Mouse (Mus musculus) gonadal fat pad, adult 2 months (tissue): Measurements from ENCODE around the gene Tas2r143. TPM values are rescaled to one million over a fixed set of nuclear protein-coding genes. Genes with fewer than 3 reads are reported as not detected.

Experiments used
- DNase-seq: peaks from one replicate; pipeline ENCODE4 v3.0.0-alpha.2; 2012; ENCODE audit warnings: low read depth
- polyA plus RNA-seq: library from polyadenylated mRNA; depleted of rRNA; stranded (reverse); fragments of >200 nt; gene quantifications from 2 replicates; pipeline ENCODE4 v1.2.3, GENCODE M21; 2012

Gene Tas2r143
- polyA plus RNA-seq, 1 experiment, result 0.18 TPM

GRCm38 (mm10) chr6:42365215-42365614, 34.8 kb upstream of the Tas2r143 start:
- DNase-seq, result no peak

- no peak for DNase-seq
Observed at GRCm38 (mm10) chr6:42369870-42370269, 30.2 kb upstream of the Tas2r143 start.

GRCm38 (mm10) chr6:42370630-42371363, 29.2 kb upstream of the Tas2r143 start:
- DNase-seq, result no peak

DNA sequence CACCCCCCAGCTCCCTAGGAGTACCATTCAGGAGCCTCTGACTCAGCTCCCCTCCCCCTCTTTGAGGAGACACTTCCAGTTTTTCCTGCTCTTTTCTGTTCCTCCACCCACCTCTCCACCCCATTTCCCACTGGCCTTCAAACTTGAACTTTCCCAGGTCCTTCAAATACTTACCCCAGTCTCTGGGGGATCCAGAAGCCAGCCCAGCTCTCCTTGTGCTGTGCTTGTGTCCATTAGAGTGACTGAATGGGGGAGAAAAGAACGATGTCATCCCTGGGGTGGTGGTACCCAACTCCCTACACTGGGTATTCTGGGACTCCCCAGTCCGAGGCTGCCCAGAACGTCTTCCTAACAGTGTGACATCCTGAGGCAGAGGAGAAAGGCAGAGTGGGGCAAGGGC, 28.0 kb upstream of the Tas2r143 start:
- DNase-seq, result no peak

DNA sequence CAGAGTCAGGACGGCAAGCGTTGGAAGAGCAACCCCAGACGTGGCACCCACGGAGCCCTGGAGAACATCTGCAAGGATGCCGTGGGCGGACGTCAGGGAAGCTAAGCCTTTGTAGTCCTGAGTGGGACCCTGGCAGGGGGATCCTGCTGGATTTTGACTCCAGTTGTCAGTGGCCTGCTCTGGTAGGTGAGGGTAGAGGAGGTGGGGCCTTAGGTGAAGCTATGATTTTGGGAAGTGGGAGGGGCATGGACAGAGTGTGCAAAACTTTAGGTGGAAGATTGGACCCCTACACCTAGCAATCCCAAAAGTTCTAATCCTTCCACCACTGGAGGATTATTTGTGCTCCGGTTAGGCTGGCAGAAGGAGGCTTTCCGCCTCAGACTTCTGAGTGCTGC, 27.6 kb upstream of the Tas2r143 start:
- no peak for DNase-seq

DNA sequence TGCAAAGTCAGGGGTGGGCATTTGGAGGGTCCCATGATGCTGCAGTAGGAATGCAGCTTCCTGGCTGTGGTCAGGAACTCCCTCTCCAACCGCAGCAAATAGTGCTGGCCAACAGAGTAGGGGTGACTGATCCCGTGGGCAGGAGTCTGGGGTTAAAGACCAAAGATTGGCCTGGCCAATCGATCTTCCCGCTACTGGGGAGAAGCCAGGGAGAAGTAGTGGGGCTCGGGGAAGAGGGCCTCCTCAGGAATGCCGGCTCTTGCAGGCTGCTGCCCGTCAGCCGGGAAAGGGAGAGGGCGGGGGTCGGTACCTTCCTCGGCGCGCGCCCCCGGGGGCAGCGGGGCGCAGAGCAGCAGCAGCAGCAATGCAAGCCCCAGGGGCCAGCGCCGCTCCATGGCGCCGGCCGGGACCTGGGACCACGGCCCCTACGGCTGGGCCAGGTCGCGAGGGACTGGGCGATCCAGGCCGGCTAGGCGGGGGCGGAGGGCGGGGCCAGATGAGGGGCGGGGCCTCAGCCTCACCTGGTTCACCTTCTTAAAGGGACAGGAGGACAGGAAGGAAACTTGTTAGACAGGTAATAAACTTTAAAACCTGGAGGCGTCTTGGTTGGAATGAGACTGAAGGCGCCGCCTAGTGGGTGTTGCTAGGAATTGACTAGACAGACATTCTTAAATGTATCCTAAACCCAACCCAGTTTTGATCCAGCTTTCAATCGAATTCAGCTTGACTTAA, 27.1 kb upstream of the Tas2r143 start, which contains the start of gene Epha1:
TSS of gene Epha1 (minus strand) at position 453 of the 732 bp plus-strand sequence.
- DNase-seq, result peak; percentile 55

GRCm38 (mm10) chr6:42373669-42374430, 26.2 kb upstream of the Tas2r143 start:
- DNase-seq, result no peak

GRCm38 (mm10) chr6:42374701-42375100, 25.3 kb upstream of the Tas2r143 start:
- DNase-seq, result no peak

DNA sequence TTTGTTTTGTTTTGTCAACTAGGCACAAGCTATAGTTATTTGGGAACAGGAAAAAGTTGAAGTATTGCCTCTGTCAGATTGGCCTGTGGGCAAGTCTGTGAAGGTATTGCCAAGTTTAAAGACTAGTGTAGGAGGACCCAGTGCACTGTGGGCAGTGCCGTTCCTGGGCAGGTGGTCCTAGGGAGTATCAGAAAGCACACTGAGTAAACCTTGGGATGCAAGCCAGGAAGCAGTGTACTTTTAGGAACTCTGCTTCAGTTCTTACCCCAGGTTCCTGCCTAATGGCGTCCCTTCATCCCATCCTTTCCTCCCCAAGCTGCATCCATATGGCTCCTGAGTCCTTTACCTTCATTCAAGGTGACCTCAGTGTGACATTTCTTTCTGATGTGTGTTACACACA, 24.9 kb upstream of the Tas2r143 start:
- DNase-seq, result no peak

DNA sequence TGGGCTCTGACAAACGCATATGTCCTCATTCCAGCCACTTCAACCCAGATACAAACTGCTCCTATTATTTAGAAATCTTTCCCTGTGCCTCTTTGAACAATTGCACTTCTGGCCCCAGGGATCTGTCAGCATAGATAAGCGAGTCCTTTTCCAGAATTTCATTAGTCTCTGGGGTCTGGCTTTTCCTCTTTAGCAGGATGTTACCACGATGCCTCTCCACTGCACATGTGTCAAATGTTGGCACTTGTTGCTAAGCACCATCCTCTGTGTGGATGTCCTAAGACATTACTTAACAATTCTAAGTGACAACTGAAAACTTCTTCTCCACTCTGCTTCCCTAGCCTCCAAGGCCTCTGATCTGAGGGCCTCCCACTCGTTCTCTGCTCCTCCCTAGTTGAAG, 24.0 kb upstream of the Tas2r143 start:
- DNase-seq, result no peak

DNA sequence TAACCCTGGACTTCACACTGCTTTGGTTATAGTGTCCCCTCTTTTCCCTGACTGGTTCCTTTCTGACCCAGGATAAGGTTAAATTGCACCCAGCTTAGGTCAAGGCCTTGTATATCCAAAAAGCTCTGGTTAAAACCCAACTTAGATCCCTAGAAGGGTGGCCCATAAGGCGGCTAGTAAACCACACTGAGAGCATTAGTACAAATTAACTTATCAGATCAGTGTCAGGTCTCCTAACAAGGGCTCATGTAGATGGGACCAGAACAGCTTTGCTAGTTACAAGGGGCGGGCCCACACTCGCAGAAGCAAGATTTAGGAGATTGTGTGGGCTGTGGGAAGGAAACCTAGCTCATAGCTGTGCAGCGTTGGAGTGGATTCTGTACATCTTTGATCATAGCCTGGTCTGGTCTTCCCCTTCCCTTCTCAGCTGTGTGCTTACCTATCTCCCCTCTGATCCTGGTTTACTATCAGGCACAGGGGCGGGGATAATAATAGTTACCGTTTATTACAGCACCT, 23.5 kb upstream of the Tas2r143 start:
- no peak for DNase-seq

DNA sequence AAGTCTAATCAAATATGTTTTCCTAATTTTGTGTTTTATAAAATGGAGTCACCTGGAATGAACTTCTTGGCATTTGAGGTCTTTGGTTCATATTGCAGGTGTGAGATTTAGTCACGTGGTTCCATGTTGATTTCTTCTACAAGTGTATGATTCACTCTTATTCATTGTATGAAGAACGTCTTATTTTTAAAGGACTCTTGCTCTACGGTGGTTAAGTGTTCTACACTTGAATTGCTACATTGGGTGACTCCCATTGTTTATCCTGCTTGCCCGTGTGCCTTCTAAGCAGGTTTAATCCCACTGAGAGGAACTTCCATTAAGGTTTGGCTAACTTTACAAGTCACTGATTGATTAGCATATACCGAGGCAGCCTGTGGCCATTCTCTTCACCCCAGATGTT, 22.8 kb upstream of the Tas2r143 start:
- no peak for DNase-seq

GRCm38 (mm10) chr6:42379551-42379950, 20.5 kb upstream of the Tas2r143 start:
- DNase-seq, result no peak

- DNase-seq, result no peak
Observed at GRCm38 (mm10) chr6:42380416-42381144, 19.5 kb upstream of the Tas2r143 start.

GRCm38 (mm10) chr6:42381221-42381620, 18.8 kb upstream of the Tas2r143 start:
- DNase-seq, result no peak

DNA sequence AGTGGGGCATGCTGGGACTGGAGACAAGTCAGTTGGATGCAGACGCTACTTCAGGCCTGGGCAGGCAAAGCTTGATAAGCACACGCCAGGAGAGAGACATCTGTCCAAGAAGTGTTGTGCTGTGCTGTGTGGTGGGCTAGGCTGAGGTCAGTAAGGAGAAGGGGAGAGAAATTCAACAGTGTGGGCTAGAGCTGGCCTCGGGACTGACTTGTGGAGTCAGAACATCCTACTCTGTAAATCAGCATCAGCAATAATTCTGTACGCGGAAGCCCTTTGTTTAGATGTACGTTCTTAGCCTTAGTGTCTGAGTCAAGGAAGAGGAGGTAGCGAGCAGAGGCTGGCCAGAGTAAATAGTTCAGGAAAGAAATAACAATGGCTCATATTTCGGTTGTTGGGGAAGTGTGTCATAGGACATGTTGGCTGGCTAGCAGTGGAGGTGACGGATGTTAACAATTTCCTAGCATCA, 18.1 kb upstream of the Tas2r143 start:
- no peak for DNase-seq

DNA sequence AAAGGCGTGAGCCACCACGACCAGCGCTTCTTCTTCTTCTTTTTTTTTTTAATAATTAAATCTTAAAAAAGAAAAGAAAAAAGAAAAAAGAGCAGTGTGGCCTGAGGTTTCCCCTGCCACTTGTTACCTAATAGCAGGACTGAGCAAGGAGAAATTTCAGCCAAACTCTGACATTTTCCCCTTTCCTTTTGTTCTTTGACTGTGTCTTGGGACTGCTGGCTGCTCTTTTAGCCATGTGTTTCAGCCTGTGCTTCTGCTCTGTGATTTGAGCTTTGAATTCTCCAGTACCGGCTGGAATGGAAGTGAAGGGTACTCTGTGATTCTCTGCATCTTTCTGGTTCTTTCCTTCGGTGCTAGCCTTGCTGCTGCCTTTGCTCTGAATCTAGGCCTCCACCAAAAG, 16.7 kb upstream of the Tas2r143 start:
- no peak for DNase-seq

GRCm38 (mm10) chr6:42385635-42386034, 14.4 kb upstream of the Tas2r143 start:
- no peak for DNase-seq

DNA sequence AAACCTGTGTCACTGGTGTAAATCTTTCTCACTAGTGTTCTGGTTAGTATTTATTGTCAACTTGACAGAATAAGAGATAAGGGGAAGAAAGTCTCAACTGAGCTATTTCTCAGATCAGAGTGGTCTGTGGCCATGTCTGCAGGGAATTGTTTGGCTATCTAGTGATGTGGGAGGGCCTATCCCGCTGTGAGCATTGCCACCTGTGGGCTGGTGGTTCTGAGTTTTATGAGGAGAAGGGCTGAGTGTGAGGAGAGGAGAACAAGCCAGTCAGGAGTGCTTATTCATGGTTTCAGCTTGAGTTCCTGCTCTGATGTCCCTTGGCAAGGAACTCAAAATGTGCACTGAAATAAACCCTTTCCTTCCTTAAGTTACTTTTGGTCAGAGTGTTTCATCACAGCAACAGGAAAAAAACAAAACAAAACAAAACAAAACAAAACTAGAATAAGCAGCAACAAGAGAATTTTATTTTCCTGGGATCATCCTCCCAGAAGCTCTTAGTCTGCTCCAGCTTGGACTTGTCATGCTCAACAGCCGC, 8.2 kb upstream of the Tas2r143 start:
- no peak for DNase-seq

DNA sequence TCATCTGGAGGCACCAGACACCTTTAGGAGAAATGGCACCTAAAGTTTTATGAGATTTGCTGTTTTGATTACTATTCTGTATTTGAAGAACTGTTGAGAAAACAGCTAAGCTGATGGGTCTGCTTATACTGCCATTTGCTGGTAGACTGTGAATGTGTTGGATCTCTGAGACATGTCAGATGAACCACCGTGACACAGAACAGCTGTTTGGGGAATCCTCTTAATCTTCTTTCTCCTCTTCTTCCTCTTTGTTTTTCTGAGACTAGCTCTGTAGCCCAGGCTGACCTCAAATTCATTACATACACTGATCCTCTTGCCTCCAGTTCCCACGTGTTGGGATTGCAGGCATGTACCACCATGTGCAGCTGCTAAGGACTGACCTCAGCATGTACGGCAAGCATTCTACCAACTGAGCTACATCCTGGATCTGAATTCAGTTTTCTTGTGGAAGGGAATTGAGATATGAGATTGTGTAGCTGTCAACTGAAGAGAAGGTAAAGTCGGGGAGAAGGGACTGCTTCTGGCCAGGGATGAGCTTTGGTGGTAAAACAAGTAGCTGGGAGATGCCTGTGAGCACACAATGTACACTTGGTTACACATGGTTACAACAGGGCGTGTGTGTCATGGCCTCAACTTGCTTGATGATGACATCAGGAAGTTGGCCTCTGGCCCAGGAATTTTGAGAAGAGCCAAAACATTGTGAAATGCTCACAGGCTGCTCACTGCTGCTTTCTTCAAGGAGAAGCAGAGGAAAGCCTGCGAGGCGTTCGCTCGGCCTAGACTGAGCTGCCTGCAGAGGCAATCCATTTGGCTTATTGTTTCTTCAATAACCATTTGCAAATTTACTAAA, 3.9 kb upstream of the Tas2r143 start:
- peak; percentile 100 for DNase-seq
